Mouse (Mus musculus) limb, embryonic 13.5 days (tissue): ENCODE measurements around the gene Ablim1. TPM values are rescaled to one million over a fixed set of nuclear protein-coding genes. Genes with fewer than 3 reads are reported as not detected.

Experiments
- ATAC-seq: fragments of 200-750 bp; cut with Nextera tagmentation; 2 replicates; pipeline ENCODE4 v1.8.0; 2017; ENCODE audit warnings: low read depth, moderate number of reproducible peaks, moderate TSS enrichment; ENCODE audit not compliant: low FRiP score
- H3K27ac ChIP-seq: fragments of 300-500 bp; sonication (generic); 2 replicates; pipeline ENCODE4 v1.5.1; 2015; ENCODE audit warnings: inconsistent platforms, mild to moderate bottlenecking, moderate library complexity
- H3K27me3 ChIP-seq: fragments of 300-500 bp; sonication (generic); 2 replicates; pipeline ENCODE4 v1.6.1; 2015; ENCODE audit warnings: mild to moderate bottlenecking, inconsistent platforms
- H3K36me3 ChIP-seq: fragments of 300-500 bp; sonication (generic); 2 replicates; pipeline ENCODE4 v1.6.1; 2015; ENCODE audit warnings: inconsistent platforms, mild to moderate bottlenecking, moderate library complexity
- H3K4me1 ChIP-seq: fragments of 300-500 bp; sonication (generic); 2 replicates; pipeline ENCODE4 v1.6.1; 2015; ENCODE audit warnings: inconsistent platforms
- H3K4me2 ChIP-seq: fragments of 300-500 bp; sonication (generic); replicated peaks from 2 replicates; pipeline ENCODE4 v1.6.1; 2015; ENCODE audit warnings: inconsistent platforms, mild to moderate bottlenecking, moderate library complexity
- H3K4me3 ChIP-seq: fragments of 300-500 bp; sonication (generic); 2 replicates; pipeline ENCODE4 v1.5.1; 2015; ENCODE audit warnings: moderate library complexity, mild to moderate bottlenecking, inconsistent platforms
- H3K9ac ChIP-seq: fragments of 300-500 bp; sonication (generic); 2 replicates; pipeline ENCODE4 v1.6.1; 2015; ENCODE audit warnings: mild to moderate bottlenecking, inconsistent platforms
- H3K9me3 ChIP-seq: fragments of 300-500 bp; sonication (generic); 2 replicates; pipeline ENCODE4 v1.6.1; 2016; ENCODE audit warnings: inconsistent platforms
- WGBS: fragments of 180-500 bp; shearing (Covaris S2); methylation state at CpG from one replicate; pipeline ENCODE4 v1.1.7; 2015; 5-methylcytosine and 5-hydroxymethylcytosine counted together
- polyA plus RNA-seq: library from polyadenylated mRNA; unstranded; fragments of >200 nt; fragmentation: Nextera tagmentation; extraction: Ambion mirVana; gene quantifications from 2 replicates; pipeline ENCODE4 v1.2.1, GENCODE M21; 2015

The Ablim1 gene
- polyA plus RNA-seq, 1 experiment from 2014 or later, result 34.0 TPM

- H3K4me2 ChIP-seq, result no peak overlapping the region
- WGBS, result 72% methylated on average over 14 of the region's 14 CpGs
- ATAC-seq, result no peak
- H3K9me3 ChIP-seq, result no peaks in the 10 kb centered on the region
- H3K4me1 ChIP-seq, result peaks cover 16% of the 10 kb centered on the region
- no peak overlapping the region for H3K9ac ChIP-seq
- no peak overlapping the region for H3K4me3 ChIP-seq
- no peaks in the 10 kb centered on the region for H3K36me3 ChIP-seq
- peak overlapping the region; percentile 0; the same call in 1 of the 2 replicates for H3K27ac ChIP-seq
- H3K27me3 ChIP-seq, result no peaks in the 10 kb centered on the region
Observed at GRCm38 (mm10) chr19:57098241-57099093, 216.3 kb downstream of the Ablim1 start.

- no peaks in the 10 kb centered on the region for H3K27me3 ChIP-seq
- ATAC-seq, result no peak
- H3K4me1 ChIP-seq, result 0 out of 2 replicates have a peak, but pooled peaks cover 4% of the 10 kb centered on the region
- H3K4me2 ChIP-seq, result no peak overlapping the region
- no peak overlapping the region for H3K4me3 ChIP-seq
- WGBS, result 92% methylated on average over 7 of the region's 7 CpGs
- H3K9me3 ChIP-seq, result no peaks in the 10 kb centered on the region
- H3K36me3 ChIP-seq, result no peaks in the 10 kb centered on the region
- no peak overlapping the region for H3K9ac ChIP-seq
- H3K27ac ChIP-seq, result no peak overlapping the region
Observed at GRCm38 (mm10) chr19:57095340-57095739, 219.4 kb downstream of the Ablim1 start.

GRCm38 (mm10) chr19:57093698-57094004, 221.1 kb downstream of the Ablim1 start:
- Histone ChIP-seq H3K9ac (no peak overlapping the region), H3K4me1 (peaks cover 3% of the 10 kb centered on the region), H3K9me3 (no peaks in the 10 kb centered on the region), H3K27me3 (no peaks in the 10 kb centered on the region), H3K27ac (no peak overlapping the region), H3K4me3 (no peak overlapping the region), H3K36me3 (no peaks in the 10 kb centered on the region), H3K4me2 (no peak overlapping the region)
- no peak for ATAC-seq
- WGBS, result 77% methylated on average over 3 of the region's 3 CpGs

GRCm38 (mm10) chr19:57092958-57093697, 221.6 kb downstream of the Ablim1 start:
- Histone ChIP-seq H3K4me3 (no peak overlapping the region), H3K27me3 (no peaks in the 10 kb centered on the region), H3K36me3 (no peaks in the 10 kb centered on the region), H3K4me1 (peaks cover 5% of the 10 kb centered on the region), H3K9me3 (no peaks in the 10 kb centered on the region), H3K4me2 (no peak overlapping the region), H3K9ac (no peak overlapping the region), H3K27ac (no peak overlapping the region)
- WGBS, result 80% methylated on average over 5 of the region's 5 CpGs
- no peak for ATAC-seq

GRCm38 (mm10) chr19:57091278-57091677, 223.4 kb downstream of the Ablim1 start:
- no peak overlapping the region for H3K27ac ChIP-seq
- no peak for ATAC-seq
- 86% methylated on average over 7 of the region's 7 CpGs for WGBS

GRCm38 (mm10) chr19:57088804-57089369, 225.8 kb downstream of the Ablim1 start:
- no peak for ATAC-seq
- H3K9ac ChIP-seq, result no peak overlapping the region
- no peaks in the 10 kb centered on the region for H3K27me3 ChIP-seq
- H3K9me3 ChIP-seq, result peaks cover 5% of the 10 kb centered on the region
- 51% methylated on average over 2 of the region's 2 CpGs for WGBS
- H3K4me1 ChIP-seq, result peaks cover 5% of the 10 kb centered on the region
- no peak overlapping the region for H3K4me2 ChIP-seq
- H3K36me3 ChIP-seq, result no peaks in the 10 kb centered on the region
- H3K4me3 ChIP-seq, result no peak overlapping the region
- H3K27ac ChIP-seq, result no peak overlapping the region

More at GRCm38 (mm10) chr19:57091278-57091677, 223.4 kb downstream of the Ablim1 start:
- H3K27me3 ChIP-seq, result no peaks in the 10 kb centered on the region
- no peak overlapping the region for H3K4me3 ChIP-seq
- no peak overlapping the region for H3K9ac ChIP-seq
- no peaks in the 10 kb centered on the region for H3K36me3 ChIP-seq
- H3K4me2 ChIP-seq, result no peak overlapping the region
- peaks cover 5% of the 10 kb centered on the region for H3K4me1 ChIP-seq
- peaks cover 1% of the 10 kb centered on the region for H3K9me3 ChIP-seq

- H3K4me1 ChIP-seq, result peaks cover 24% of the 10 kb centered on the region
- H3K9ac ChIP-seq, result no peak overlapping the region
- H3K4me2 ChIP-seq, result no peak overlapping the region
- H3K27ac ChIP-seq, result no peak overlapping the region
- no peak overlapping the region for H3K4me3 ChIP-seq
- H3K9me3 ChIP-seq, result peaks cover 5% of the 10 kb centered on the region
- no peaks in the 10 kb centered on the region for H3K36me3 ChIP-seq
- H3K27me3 ChIP-seq, result no peaks in the 10 kb centered on the region
- no peak for ATAC-seq
- 90% methylated on average over 5 of the region's 5 CpGs for WGBS
Observed at GRCm38 (mm10) chr19:57084520-57085166, 230.1 kb downstream of the Ablim1 start.

GRCm38 (mm10) chr19:57083887-57084286, 230.8 kb downstream of the Ablim1 start:
- Histone ChIP-seq H3K4me2 (no peak overlapping the region), H3K4me3 (no peak overlapping the region)
- 92% methylated on average over 2 of the region's 2 CpGs for WGBS

GRCm38 (mm10) chr19:57083183-57083555, 231.6 kb downstream of the Ablim1 start:
- no peak overlapping the region for H3K4me2 ChIP-seq
- H3K9ac ChIP-seq, result no peak overlapping the region
- no peak overlapping the region for H3K27ac ChIP-seq
- H3K36me3 ChIP-seq, result no peaks in the 10 kb centered on the region
- no peaks in the 10 kb centered on the region for H3K27me3 ChIP-seq
- 56% methylated on average over 10 of the region's 10 CpGs for WGBS
- no peak for ATAC-seq
- peaks cover 5% of the 10 kb centered on the region for H3K9me3 ChIP-seq
- peaks cover 31% of the 10 kb centered on the region for H3K4me1 ChIP-seq
- no peak overlapping the region for H3K4me3 ChIP-seq

More at GRCm38 (mm10) chr19:57083887-57084286, 230.8 kb downstream of the Ablim1 start:
- Histone ChIP-seq H3K27ac (no peak overlapping the region), H3K4me1 (peaks cover 28% of the 10 kb centered on the region), H3K9me3 (peaks cover 5% of the 10 kb centered on the region), H3K36me3 (no peaks in the 10 kb centered on the region), H3K9ac (no peak overlapping the region), H3K27me3 (no peaks in the 10 kb centered on the region)
- no peak for ATAC-seq

GRCm38 (mm10) chr19:57082454-57083182, 232.1 kb downstream of the Ablim1 start:
- WGBS, result 46% methylated on average over 17 of the region's 17 CpGs
- Histone ChIP-seq H3K27me3 (no peaks in the 10 kb centered on the region), H3K27ac (no peak overlapping the region), H3K9ac (no peak overlapping the region), H3K4me3 (no peak overlapping the region), H3K4me2 (no peak overlapping the region), H3K36me3 (no peaks in the 10 kb centered on the region), H3K9me3 (peaks cover 5% of the 10 kb centered on the region), H3K4me1 (peaks cover 36% of the 10 kb centered on the region)
- ATAC-seq, result no peak

GRCm38 (mm10) chr19:57081536-57081935, 233.2 kb downstream of the Ablim1 start:
- Histone ChIP-seq H3K9me3 (peaks cover 5% of the 10 kb centered on the region), H3K27me3 (no peaks in the 10 kb centered on the region), H3K4me2 (no peak overlapping the region), H3K36me3 (no peaks in the 10 kb centered on the region), H3K4me1 (peaks cover 47% of the 10 kb centered on the region), H3K9ac (no peak overlapping the region), H3K27ac (no peak overlapping the region), H3K4me3 (no peak overlapping the region)
- no peak for ATAC-seq
- 33% methylated on average over 4 of the region's 4 CpGs for WGBS
